Mouse (Mus musculus) bone marrow macrophage, adult 2 months (primary cell): Measurements from ENCODE around the gene Nup107.

Source experiments
- CTCF ChIP-seq: IDR thresholded peaks from 2 replicates; pipeline ENCODE4 v1.5.1; 2012; ENCODE audit warnings: low read depth, mild to moderate bottlenecking, low read length, moderate library complexity
- POLR2A ChIP-seq: IDR thresholded peaks from 2 replicates; pipeline ENCODE4 v1.6.1; 2012; ENCODE audit warnings: mild to moderate bottlenecking, low read depth, low read length, borderline replicate concordance

DNA sequence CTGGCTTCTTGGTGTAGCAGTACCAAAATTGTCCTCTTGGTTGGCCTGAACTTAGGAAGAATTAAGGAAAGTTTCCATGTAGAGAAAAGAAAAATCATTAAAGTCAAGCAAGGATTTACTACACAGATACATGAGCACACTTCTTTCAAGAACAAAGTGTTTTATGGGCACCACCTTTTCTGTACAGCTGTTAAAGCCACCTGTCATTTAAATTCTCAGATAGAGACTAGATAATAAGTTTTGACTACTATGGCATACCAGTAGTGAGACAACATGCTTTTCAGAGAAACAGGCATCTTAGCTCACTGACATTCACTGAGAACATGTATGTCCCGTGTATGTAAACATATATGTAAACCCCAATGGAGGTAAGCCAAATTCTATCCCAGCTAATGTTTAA lies 2.5 kb downstream of the Nup107 start:
- TF ChIP-seq POLR2A (no peak), CTCF (no peak)
